Mouse (Mus musculus): ENCODE results near the gene Pax1.

- no peak for TF ChIP-seq GATA1 (IDR thresholded peaks at IDR 0.05; ENCODE audit: low read length)
- no peak for TF ChIP-seq TAL1 (IDR thresholded peaks at IDR 0.05; ENCODE audit: low read length)
Observed at GRCm38 (mm10) chr2:147373667-147374007, 11.9 kb downstream of the Pax1 start.

All from erythroblast, embryonic 14.5 days (primary cell).